Mouse (Mus musculus) A20 (cell line): ENCODE results near the gene Kdelr3.

Experiments
- DNase-seq: peaks from one replicate; pipeline ENCODE4 v3.0.0-alpha.2; 2011; ENCODE audit warnings: low read depth, low spot score

Kdelr3 gene

GRCm38 (mm10) chr15:79575543-79576222 is 59.5 kb downstream of the Kdelr3 start:
- no peak for DNase-seq

GRCm38 (mm10) chr15:79576947-79577346 is 60.7 kb downstream of the Kdelr3 start:
- DNase-seq, result no peak
